Mouse (Mus musculus) cerebellum, adult 11-12 months (tissue): ENCODE data around the gene Palld.
A peak's percentile ranks its signal among the peaks of the same experiment; 100 is the strongest.

Experiments
- DNase-seq: peaks from one replicate; pipeline ENCODE4 v3.0.0; 2022

Palld gene

DNA sequence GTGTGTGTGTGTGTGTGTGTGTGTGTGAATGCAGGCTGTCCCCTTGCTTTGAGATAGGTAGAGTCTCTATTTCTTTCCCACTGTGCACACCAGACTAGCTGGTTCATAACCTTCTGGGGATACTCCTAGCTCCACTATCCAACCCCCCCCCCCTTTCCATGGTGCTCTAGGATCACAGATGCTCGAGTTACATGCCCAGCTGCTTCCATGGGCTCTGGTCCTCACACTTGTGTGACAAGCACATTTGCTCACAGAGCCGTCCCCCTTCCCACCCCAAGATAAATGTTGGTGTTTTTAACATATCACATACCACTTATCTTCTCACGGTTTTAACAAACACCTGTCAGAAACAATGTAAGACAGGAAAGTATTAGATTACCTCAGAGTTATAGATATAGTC is 131.2 kb downstream of the Palld start:
- no peak for DNase-seq

DNA sequence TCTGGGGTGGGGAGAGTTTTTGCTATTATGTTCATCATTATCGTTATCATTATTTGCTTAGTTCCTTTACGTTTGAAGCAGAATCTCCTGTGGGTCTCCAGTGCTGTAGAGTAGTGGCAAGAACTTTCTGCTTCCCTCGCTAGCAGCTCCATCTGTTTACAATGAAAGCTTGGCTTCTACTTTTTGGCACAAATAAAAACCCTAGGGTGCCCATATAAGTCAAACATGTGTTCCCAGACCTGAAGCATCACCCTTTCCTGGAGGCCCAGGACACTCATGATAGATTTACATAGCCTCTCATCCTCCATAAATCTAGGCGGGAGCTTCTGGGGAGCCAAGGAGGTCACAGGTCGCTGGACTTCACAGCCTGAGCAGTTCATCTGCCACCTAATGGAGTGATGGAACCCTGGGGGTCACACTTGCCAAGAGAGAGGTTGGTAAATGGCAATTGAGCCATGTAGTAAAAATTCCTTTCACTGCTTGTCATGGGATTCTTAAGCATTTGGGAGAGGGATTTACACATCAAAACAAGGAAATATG is 133.1 kb downstream of the Palld start:
- no peak for DNase-seq

DNA sequence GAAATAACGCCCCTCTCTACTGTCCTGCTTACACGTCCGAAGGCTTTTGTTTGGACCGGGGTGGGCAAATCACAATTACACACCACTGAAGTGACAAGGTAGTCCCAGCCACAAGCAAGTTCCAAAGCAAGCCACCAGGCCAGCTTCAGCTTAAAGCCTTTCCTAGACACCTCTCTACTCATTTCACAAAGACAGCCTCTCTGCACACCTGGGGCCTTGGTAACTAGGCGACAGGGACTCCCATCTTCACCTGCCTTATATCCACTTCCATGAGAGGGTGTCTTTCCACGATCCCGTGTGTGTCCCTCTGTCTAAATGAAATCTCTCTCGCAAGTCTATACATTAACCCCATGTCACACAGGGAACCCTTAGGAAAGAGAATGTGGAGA is 142.3 kb downstream of the Palld start:
- no peak for DNase-seq

DNA sequence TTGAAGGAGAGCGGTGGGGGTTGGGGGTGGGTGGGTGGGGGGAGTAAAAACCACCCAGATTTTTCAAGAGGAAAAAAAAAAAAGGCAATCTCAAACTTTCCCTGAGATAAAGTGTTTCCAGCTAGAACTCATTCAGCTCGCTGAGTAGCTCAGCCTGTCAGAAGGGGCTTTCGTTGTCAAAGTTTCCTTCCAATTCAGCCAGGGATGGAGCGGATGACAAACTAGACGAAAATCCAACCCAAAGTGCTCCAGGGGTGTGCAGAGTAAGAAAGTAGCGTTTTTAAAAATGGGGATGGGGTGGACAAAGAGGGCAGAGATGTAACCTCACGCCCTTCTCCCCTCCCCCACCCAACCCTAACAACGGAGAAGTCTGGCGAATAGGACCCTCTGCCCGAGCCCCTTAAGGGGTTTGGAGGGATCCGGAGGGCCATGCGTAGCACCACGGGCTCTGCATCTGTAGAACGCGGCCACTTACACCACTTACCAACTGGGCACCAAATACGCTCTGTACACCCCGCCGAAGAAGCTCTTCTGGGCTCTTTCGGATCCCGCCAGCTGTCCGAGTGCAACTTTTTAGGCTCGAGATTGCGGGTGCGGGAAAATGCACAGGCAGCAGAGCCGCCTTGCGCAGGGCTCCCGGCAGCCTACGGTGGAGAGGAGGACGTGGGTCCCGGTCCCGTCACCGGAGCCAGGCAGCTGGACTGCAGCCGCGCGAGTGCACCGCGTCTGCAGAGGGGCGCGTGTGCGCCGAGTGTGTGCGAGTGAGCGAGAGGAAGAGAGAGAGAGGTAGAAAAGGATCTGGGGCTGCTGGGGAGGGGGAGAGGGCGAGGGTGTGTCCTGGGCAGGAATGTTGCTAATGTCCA is 142.9 kb downstream of the Palld start:
- DNase-seq = peak; percentile 2

DNA sequence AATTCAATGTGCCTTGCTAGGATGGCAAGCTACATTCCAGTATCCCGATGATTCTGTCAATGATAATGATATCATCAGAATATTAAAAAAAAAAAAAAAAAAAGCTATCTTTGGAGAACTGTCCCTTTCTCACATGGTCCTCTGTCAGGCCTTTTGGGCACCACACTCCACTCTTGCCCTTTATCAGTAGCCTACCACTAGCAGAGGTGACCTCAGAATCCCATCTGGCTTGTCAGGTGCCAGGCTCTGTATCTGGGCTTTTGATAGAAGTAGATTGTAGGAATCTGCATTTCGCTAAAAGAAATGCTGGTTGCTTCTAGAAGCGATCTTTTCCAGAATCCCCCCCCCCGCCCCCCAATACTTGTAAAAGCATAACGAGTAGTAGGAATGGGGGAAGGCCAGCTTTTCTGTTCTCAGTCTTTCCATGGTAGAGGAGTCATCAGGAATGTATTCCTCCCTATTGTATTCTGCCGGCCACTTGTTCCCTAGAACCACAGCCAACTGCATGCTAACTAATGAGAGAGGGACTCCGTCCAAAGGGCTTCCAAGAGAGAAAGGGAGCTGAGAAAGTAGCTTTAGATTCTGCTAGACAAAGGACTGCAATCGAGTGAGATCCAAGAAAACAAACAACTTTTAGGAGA is 143.7 kb downstream of the Palld start:
- no peak for DNase-seq

DNA sequence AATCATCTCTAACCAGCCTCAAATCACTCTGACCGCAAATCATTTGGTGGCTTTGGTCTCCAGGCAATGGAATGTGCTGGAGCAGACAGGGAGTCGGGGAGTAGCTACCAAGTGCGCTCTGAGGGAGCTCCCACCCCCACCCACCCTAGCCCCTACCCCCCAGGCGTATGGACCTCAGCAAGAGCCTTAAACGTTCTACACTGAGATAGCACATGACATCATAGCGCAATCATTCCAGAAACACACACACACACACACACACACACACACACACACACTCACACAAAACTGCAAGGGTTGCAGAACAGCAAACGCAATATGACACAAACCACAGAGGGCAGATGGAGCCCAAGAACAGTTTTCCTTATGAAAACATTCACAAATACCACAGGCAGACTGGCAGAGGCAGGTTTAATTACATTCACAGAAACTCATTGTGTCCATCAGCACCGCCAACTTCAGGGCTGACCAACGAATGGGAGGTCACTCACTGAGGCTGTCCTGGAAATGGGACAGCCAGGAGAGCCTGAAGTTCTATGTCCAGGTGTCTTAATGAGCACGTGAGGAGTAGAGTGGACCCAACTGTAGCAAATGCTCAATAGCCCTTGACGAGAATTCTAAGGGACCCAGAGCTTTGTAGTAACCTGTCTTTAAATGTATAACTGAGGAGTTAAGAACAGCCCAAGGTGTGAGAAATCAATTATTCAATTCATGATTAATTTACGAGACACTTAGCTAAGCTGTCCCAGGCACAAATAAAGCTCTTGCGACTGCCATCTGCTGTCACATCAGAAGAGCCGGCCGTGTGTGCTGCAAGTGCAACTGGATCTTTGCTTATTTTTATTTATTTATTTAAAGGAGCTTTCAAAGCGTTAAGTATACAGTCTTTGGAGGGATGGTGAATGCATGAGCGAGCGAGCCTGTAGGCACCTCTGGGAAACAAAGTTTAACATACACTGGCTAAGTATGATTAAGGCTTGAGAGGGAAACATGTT is 145.2 kb downstream of the Palld start:
- no peak for DNase-seq

DNA sequence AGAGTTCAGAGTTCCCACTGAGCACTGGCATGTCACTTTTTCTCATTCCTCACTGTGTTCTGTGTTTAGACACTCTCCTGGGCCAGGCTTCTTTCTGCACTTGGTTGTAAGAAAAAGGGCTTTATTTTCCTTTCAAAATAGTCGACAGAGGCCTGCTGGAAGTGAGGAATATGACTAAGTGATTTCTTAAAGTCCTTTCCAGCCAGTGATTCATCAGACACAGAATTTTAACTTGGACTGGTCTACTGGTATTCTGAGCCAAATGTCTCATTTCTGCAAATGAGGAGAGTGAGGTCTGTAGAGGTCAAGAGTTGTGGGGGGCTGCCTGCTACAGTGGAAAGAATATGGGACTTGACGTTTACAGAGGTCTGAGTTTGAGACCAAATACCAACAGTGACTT is 147.3 kb downstream of the Palld start:
- DNase-seq = no peak

DNA sequence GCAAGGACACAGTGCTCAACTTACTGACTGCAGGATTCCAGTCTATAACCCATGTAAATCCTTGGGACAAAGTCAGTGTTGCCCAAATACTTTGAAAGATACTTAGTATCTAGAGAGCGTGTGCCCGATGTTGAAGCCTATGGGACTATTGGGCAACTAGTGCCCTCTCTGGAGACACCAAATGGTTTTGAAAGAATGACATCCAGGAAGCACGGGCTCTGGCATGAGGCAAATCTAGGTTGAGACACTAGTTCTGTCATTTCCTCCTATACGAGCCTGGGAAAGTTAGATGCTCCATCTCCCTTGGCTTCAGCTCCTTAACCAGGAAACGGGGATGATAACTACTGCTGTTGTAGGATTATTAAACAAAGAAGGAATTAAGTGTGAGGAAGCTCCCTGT is 155.4 kb downstream of the Palld start:
- DNase-seq = no peak

DNA sequence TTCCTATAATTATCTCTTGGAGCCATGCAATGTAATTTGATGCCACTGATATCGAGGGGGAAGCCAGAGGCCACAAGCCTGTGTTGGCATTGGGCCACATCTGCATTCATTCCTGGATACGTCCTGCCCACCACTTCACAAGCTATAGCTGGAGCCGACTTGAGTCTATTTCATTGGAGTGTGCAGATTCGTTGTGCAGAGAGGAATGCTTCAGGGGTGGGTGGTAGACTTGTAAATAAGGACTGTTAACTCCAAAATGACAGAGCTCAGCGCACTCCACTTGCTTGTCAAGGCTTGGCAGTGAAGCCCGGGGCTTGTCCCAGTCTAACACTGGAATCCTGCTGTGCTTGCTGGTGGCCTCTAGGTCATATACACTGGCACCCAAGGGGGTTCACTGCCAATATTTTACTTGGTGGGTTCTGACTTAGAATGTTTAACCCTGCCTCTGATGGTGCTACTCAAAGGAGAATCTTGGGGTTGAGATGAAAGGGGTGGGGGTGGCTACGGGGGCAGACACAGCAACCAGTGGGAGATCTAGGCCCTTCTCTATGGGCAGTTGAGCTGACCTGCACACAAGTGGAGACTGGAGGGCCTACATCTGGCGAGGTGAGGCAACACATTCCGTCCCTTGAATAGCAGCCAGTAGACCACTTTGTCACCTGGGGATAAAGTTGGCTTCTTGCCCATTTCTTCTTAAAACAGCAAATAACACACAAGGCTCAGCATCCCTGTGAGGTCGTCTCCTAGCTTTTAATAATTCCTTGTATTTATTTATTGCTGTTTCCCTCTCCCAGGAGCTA is 157.1 kb downstream of the Palld start:
- no peak for DNase-seq

DNA sequence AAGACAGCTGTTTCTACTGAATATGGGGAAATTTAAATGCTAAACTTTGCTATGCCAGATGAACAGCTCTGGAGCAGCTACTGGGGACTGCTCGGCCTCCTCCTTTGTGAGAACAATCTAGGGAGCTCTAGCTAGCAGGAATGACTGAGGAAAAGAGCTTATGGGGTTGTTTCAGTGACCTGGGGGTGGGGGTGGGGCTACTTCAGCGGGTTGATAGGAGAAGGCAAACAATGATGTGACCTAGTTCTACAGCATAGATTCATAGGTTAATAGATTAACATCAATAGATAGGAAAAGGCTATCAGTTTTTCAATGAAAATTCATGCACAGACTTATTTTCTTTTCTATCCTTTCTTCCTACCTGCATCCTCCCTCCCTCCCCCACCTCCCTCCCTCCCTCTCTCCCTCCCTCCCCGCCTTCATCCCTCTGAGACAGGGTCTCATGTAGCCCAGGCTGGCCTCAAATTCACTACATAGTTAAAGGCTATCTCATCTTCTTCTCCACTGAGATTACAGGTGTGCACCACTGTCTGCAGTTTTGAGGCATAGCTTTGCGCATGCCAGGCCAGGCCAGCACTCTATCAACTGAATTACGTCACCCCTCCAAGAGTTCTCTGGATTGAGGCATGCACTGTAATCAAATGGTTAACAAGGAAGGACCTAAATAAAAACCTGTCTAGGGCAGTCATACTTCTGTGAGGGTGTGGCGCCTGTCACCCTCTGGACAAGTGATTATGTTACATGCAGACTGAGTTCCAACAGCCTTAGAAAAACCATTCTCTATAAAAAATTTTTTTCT is 158.5 kb downstream of the Palld start:
- DNase-seq = no peak

DNA sequence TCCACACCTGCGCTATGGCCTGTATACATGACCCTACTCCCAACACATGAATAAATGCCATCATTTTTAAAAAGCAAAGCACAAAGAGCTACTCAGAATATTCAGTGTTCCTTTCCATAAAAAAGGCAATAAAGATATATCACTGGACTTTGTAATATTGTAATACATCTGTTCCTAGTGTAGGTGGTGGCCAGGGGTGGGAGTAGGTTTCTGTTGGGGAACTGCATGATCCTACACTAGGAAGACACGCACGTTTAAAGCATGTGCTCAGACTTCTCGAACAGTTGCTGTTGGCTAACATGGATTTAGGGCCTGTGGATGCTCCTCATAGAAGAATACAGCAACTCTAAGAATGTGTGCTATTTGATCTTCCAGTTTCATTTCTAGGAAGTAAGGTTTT is 165.0 kb downstream of the Palld start:
- no peak for DNase-seq

DNA sequence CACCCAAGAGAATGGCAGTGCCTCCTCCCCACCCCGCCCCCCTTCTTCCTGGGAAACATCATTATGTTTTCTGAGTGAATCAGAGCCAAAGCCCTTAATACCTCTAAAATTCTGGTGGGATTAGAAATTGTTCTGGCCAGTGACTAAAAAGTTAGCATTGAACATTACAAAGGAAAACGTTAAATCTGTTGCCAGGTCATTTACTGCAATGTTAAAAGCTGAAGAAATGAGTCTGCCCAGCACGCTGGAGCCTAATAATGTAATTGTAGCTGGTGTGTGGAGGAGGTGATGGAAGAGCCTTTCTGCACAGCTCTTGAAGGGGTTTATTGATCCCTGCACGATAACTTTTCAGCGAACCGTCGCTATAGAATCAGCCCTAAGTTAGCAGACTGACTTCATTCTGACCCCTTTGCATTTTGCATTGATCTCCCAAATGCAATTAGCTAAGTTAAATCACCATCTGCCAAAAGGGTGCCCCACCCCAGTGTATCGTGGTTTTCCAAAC is 165.7 kb downstream of the Palld start:
- DNase-seq = no peak

DNA sequence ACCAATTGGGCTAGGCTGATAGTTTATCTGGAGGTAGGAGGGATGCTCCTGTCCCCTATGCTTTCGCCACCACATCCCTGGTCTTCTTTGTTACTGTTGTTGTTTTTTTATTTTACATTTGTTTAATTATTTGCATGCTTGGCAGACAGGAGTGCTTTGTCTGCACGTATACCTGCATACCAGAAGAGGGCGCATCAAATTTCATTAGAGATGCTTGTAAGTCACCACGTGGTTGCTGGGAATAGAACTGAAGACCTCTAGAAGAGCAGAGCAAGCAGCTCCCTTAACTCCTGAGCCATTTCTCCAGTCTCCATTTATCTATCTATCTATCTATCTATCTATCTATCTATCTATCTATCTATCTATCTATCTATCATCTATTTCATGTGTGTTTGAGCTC is 166.4 kb downstream of the Palld start:
- DNase-seq = no peak

DNA sequence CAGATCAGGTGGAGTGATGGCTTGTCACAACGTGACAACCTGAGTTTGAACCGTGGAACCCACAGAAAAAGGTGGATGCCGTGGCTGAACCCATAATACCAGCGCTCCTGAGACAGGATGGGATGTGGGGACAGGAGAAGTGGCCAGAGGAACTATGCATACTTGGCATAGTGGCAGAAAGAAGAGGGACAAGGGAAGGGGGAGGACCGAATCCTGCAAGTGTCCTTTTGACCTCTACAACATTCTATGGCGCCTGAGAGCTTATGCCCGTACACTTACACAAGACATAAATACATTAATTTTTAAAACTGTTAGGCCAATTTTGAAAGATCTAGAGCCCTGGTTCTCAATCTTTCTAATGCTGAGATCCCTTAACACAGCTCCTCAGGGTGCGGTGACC is 168.3 kb downstream of the Palld start:
- DNase-seq = no peak

DNA sequence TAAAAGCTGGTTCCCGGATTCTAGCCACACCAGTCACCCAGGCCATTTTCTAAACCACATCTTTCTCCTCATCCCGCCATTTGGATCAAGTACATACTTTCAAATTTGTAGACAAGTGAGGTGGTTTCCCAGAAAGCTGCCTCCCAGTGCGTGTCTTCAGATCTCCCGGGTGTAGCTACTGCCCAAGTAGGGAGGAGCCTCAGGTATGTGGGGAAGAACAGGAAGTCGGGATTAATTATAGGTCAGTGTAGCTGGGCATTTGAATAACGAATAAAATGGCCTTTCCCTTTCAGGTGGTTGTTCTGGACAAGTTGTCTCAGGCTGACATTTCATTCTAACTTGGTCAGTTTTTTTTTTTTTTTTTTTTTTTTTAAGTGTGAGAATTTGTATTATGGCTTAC is 170.3 kb downstream of the Palld start:
- no peak for DNase-seq

DNA sequence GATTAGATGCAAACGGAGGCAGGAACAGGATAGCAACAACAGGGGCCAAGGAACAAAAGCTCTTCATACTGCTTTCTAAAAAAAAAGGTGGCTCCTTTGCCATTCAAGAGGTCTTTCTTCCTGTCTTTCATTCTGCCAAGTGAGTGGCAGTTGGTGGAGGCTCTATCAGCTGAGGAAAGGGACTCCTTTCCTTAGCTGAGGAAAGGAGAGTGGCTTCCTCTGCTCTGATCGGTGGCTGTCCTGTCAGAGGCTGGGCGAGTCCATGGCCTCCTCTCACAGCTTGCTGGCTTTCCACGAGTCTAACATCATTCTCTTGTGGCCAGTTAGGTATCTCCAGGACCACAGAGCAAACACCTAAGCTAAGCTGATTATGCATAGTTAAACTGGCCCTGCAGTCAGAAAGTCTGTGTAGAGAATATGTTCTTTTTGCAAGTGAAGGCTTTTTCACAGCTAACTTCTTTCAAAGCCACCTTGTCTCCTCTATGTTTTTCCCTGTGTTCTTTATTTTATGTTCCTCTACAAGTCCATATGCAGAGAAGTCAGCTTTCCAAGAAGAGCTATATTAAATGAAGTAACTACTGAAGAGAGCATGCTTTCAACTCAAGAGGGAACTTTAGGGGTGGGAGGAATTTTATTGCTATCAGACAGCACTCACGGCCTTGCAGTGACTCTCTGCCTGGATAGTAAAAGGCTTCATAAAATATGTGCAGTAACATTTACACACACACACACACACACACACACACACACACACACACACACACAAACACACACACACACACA is 171.0 kb downstream of the Palld start:
- DNase-seq = no peak

DNA sequence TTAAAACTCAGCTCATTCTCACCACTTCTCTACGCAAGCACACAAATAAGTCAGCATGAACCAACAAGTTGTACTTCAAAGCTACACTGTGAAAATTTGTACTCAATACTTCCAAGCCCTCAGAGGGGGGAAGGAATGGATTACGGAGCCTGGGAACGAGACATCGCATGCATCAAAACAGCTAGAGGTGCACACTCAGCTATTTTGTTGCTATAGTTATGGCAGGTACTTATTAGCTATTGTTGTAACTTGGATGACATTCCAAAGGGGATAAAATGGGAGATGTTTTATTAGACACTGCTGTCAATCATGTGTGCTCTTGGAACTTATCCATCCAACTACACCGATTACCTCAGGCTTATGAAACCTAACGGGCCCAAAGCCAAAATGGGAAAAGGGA is 171.8 kb downstream of the Palld start:
- DNase-seq = no peak

DNA sequence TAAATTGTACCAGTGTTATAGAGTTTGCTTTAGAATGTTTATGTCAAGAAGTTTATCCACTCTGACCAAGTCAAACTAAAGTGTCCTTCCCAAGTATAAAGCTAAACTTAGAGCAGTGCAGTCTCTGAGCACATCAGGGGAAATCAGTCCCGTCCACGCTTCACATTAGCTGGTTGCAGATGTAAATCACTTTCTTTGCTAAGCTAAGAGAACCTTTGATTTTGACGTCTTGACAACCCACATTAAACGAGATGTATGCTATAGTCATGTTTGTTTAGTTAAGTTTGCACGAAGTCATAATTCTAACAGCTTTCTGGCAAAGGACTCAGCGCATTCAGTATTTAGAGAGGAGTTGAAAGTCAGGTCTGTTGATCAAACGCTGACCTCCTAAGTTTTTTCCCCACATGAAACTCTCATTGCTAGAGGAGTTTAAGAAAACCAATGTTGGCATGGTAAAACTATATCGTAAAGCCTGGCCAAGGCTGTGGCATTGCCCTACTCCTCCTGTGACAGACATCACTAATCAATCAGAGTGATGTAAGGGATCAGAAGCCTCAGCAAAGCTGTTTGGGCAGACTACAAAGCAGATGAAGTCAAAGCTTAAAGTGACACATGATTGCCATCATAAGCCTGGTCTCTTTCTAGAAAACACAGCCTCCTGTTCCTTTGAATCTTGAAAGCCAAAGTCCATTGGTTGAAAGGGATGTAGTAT is 177.0 kb downstream of the Palld start:
- DNase-seq = no peak

DNA sequence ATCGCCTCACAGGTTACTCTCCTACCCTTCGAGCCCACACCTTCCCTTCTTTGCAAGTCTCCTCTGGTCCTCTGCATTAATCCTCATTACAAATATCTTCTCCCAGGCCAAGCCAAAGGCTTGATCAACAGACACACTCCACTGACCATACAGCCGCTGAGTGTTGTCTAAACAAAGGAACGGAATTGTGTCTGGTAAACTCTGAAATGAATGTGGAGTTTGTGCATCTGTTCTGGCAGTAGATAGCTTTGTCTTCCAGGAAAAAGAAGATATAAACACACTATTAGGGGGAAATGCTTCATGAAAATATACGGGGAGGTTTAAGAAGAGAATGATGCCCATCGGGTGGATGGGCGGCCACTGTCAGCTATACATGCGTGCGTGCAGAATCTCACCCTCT is 180.3 kb downstream of the Palld start:
- DNase-seq = no peak
